Mouse (Mus musculus) brain, embryonic 14.5 days (tissue): ENCODE data around the gene Mbd3.

Source experiments
- CTCF ChIP-seq: fragments of 200-500 bp; IDR thresholded peaks from 2 replicates; pipeline ENCODE4 v1.5.1; 2012; ENCODE audit warnings: inconsistent platforms, mild to moderate bottlenecking, moderate library complexity, borderline replicate concordance; ENCODE audit not compliant: insufficient read depth, insufficient read length; ENCODE audit errors: extremely low read depth
- POLR2A ChIP-seq: fragments of 200-500 bp; IDR thresholded peaks from 2 replicates; pipeline ENCODE4 v1.6.1; 2012; ENCODE audit warnings: mild to moderate bottlenecking, inconsistent platforms, borderline replicate concordance; ENCODE audit not compliant: poor library complexity, insufficient read depth, insufficient read length, severe bottlenecking; ENCODE audit errors: extremely low read depth

- TF ChIP-seq CTCF = no peak
- TF ChIP-seq POLR2A = no peak
These were observed 788 bp upstream of the Mbd3 start for GRCm38 (mm10) chr10:80399973-80400703.
